Mouse (Mus musculus): Measurements from ENCODE around the gene Zgpat. TPM values are rescaled to one million over a fixed set of nuclear protein-coding genes. Genes with fewer than 3 reads are reported as not detected.

Zgpat gene
- polyA plus RNA-seq, 1 experiment = 11.5 TPM

DNA sequence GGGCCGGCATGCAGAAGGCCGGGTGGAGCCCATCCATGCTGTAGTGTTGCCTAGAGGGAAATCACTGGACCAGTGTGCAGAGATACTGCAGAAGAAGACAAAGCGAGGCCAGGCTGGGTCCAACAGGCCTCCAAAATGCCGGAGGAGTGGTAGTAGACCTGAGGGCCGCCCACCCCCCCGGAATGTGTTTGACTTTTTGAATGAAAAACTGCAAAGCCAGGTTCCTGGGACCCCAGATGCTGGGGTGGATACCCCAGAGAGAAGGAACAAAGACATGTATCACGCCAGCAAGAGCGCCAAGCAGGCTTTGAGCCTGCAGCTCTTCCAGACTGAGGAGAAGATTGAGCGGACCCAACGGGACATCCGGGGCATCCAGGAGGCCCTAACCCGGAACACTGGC lies 15.1 kb downstream of the Zgpat start, which contains the start of gene Lime1:
Lime1 (plus strand) TSS at position 301 of the 400 bp plus-strand sequence.
- H3K36me3 ChIP-seq (ENCODE audit: control insufficient read depth, insufficient read depth, low read length, poor library complexity, severe bottlenecking) = peaks cover 3% of the 10 kb centered on the region; the same call in 1 of the 2 replicates
- no peaks in the 10 kb centered on the region for H3K4me1 ChIP-seq (ENCODE audit: control insufficient read depth, insufficient read depth, low read length)
- no peaks in the 10 kb centered on the region for H3K27me3 ChIP-seq (ENCODE audit: control insufficient read depth, insufficient read depth, low read length, poor library complexity, severe bottlenecking)
- no peak for TF ChIP-seq POLR2A (IDR thresholded peaks at IDR 0.05; ENCODE audit: insufficient read depth, low read length)
- no peaks in the 10 kb centered on the region for H3K9me3 ChIP-seq (replicated peaks; ENCODE audit: control insufficient read depth, insufficient read depth, low read length, poor library complexity, severe bottlenecking)
- no peak within 1 kb of the TSS for H3K9ac ChIP-seq (ENCODE audit: low read depth, poor library complexity, severe bottlenecking)
- no peak within 1 kb of the TSS for H3K27ac ChIP-seq (ENCODE audit: insufficient read depth, low read length)
- no peak within 1 kb of the TSS for H3K4me3 ChIP-seq (ENCODE audit: low read depth, low read length)

GRCm38 (mm10) chr2:181380251-181380650 lies 15.5 kb downstream of the Zgpat start:
- Histone ChIP-seq H3K27me3 (ENCODE audit: control insufficient read depth, insufficient read depth, low read length, poor library complexity, severe bottlenecking) (no peaks in the 10 kb centered on the region), H3K4me1 (ENCODE audit: control insufficient read depth, insufficient read depth, low read length) (no peaks in the 10 kb centered on the region), H3K4me3 (ENCODE audit: low read depth, low read length) (no peak overlapping the region), H3K27ac (ENCODE audit: insufficient read depth, low read length) (no peak overlapping the region), H3K9me3 (replicated peaks; ENCODE audit: control insufficient read depth, insufficient read depth, low read length, poor library complexity, severe bottlenecking) (no peaks in the 10 kb centered on the region), H3K36me3 (ENCODE audit: control insufficient read depth, insufficient read depth, low read length, poor library complexity, severe bottlenecking) (peaks cover 3% of the 10 kb centered on the region; the same call in 1 of the 2 replicates), H3K9ac (ENCODE audit: low read depth, poor library complexity, severe bottlenecking) (no peak overlapping the region)
- TF ChIP-seq EP300 (IDR thresholded peaks at IDR 0.05; ENCODE audit: insufficient read depth, low read depth, low read length) (no peak), CTCF (IDR thresholded peaks at IDR 0.05; ENCODE audit: low read depth, low read length) (no peak), POLR2A (IDR thresholded peaks at IDR 0.05; ENCODE audit: insufficient read depth, low read length) (no peak)

GRCm38 (mm10) chr2:181381107-181381506 lies 16.4 kb downstream of the Zgpat start:
- no peak overlapping the region for H3K4me3 ChIP-seq (ENCODE audit: low read depth, low read length)
- H3K9ac ChIP-seq (ENCODE audit: low read depth, poor library complexity, severe bottlenecking) = no peak overlapping the region
- no peak for TF ChIP-seq POLR2A (IDR thresholded peaks at IDR 0.05; ENCODE audit: insufficient read depth, low read length)
- TF ChIP-seq EP300 (IDR thresholded peaks at IDR 0.05; ENCODE audit: insufficient read depth, low read depth, low read length) = no peak
- TF ChIP-seq CTCF (IDR thresholded peaks at IDR 0.05; ENCODE audit: low read depth, low read length) = no peak
- peaks cover 3% of the 10 kb centered on the region; the same call in 1 of the 2 replicates for H3K36me3 ChIP-seq (ENCODE audit: control insufficient read depth, insufficient read depth, low read length, poor library complexity, severe bottlenecking)
- H3K9me3 ChIP-seq (replicated peaks; ENCODE audit: control insufficient read depth, insufficient read depth, low read length, poor library complexity, severe bottlenecking) = no peaks in the 10 kb centered on the region
- H3K27ac ChIP-seq (ENCODE audit: insufficient read depth, low read length) = no peak overlapping the region
- no peaks in the 10 kb centered on the region for H3K27me3 ChIP-seq (ENCODE audit: control insufficient read depth, insufficient read depth, low read length, poor library complexity, severe bottlenecking)
- H3K4me1 ChIP-seq (ENCODE audit: control insufficient read depth, insufficient read depth, low read length) = no peaks in the 10 kb centered on the region

- peaks cover 3% of the 10 kb centered on the region; the same call in 1 of the 2 replicates for H3K36me3 ChIP-seq (ENCODE audit: control insufficient read depth, insufficient read depth, low read length, poor library complexity, severe bottlenecking)
- no peak overlapping the region for H3K4me3 ChIP-seq (ENCODE audit: low read depth, low read length)
- H3K9me3 ChIP-seq (replicated peaks; ENCODE audit: control insufficient read depth, insufficient read depth, low read length, poor library complexity, severe bottlenecking) = no peaks in the 10 kb centered on the region
- H3K9ac ChIP-seq (ENCODE audit: low read depth, poor library complexity, severe bottlenecking) = no peak overlapping the region
- no peaks in the 10 kb centered on the region for H3K27me3 ChIP-seq (ENCODE audit: control insufficient read depth, insufficient read depth, low read length, poor library complexity, severe bottlenecking)
- H3K27ac ChIP-seq (ENCODE audit: insufficient read depth, low read length) = no peak overlapping the region
- H3K4me1 ChIP-seq (ENCODE audit: control insufficient read depth, insufficient read depth, low read length) = no peaks in the 10 kb centered on the region
- TF ChIP-seq POLR2A (IDR thresholded peaks at IDR 0.05; ENCODE audit: insufficient read depth, low read length) (no peak), CTCF (IDR thresholded peaks at IDR 0.05; ENCODE audit: low read depth, low read length) (no peak), EP300 (IDR thresholded peaks at IDR 0.05; ENCODE audit: insufficient read depth, low read depth, low read length) (no peak)
These were observed 17.0 kb downstream of the Zgpat start for GRCm38 (mm10) chr2:181381631-181382306.

DNA sequence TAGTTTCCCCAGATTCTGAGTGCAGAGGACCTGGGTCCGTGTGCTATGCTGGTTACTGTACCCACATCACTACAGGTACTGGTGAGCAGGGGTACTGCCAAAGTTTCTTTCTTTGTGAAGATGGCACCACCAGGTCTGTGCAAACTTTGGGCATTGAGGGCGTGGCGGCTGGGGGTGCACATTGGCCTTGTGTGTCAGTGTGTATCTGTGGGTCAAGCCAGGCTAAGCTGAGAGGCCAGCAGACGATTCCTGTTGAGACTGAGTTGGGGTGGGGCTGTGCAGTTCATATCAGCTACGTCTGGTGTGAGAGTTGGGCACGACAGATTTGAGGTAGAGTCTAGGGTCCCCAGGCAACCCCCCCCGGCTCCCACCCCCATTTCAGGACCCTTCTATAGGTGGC lies 19.7 kb downstream of the Zgpat start:
- no peak overlapping the region for H3K27ac ChIP-seq (ENCODE audit: insufficient read depth, low read length)

DNA sequence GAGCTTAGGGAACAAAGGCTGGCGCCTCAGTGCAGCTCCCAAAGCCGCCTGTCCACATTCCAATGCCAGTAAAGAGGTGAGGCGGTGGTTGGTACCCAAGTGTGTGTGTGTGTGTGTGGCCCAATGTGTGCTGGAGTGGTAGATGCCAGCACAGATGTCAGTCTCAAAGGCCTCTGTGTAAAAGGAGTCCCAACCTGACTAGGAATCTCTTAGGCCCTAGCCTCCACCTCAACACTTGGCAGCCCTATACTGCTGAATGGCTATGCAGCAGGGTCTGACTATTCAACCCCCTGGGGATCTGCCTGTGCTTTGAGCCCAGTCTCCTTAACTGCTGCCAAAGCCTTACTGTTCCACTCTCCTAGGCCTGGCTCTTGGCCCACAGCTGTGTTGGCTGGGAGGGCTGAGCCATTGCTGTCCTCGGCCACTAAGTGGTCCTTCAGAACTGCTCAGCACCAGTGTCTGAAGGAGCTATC lies 20.2 kb downstream of the Zgpat start:
- no peaks in the 10 kb centered on the region for H3K9me3 ChIP-seq (replicated peaks; ENCODE audit: control insufficient read depth, insufficient read depth, low read length, poor library complexity, severe bottlenecking)
- H3K9ac ChIP-seq (ENCODE audit: low read depth, poor library complexity, severe bottlenecking) = no peak overlapping the region
- H3K4me1 ChIP-seq (ENCODE audit: control insufficient read depth, insufficient read depth, low read length) = no peaks in the 10 kb centered on the region
- H3K27ac ChIP-seq (ENCODE audit: insufficient read depth, low read length) = no peak overlapping the region
- H3K36me3 ChIP-seq (ENCODE audit: control insufficient read depth, insufficient read depth, low read length, poor library complexity, severe bottlenecking) = no peaks in the 10 kb centered on the region; the same call in 1 of the 2 replicates
- TF ChIP-seq EP300 (IDR thresholded peaks at IDR 0.05; ENCODE audit: insufficient read depth, low read depth, low read length) (no peak), CTCF (IDR thresholded peaks at IDR 0.05; ENCODE audit: low read depth, low read length) (no peak), POLR2A (IDR thresholded peaks at IDR 0.05; ENCODE audit: insufficient read depth, low read length) (no peak)
- no peaks in the 10 kb centered on the region for H3K27me3 ChIP-seq (ENCODE audit: control insufficient read depth, insufficient read depth, low read length, poor library complexity, severe bottlenecking)
- H3K4me3 ChIP-seq (ENCODE audit: low read depth, low read length) = no peak overlapping the region

More for the DNA sequence above, 19.7 kb downstream of the Zgpat start:
- Histone ChIP-seq H3K36me3 (ENCODE audit: control insufficient read depth, insufficient read depth, low read length, poor library complexity, severe bottlenecking) (no peaks in the 10 kb centered on the region; the same call in 1 of the 2 replicates), H3K4me1 (ENCODE audit: control insufficient read depth, insufficient read depth, low read length) (no peaks in the 10 kb centered on the region), H3K9ac (ENCODE audit: low read depth, poor library complexity, severe bottlenecking) (no peak overlapping the region), H3K9me3 (replicated peaks; ENCODE audit: control insufficient read depth, insufficient read depth, low read length, poor library complexity, severe bottlenecking) (no peaks in the 10 kb centered on the region), H3K4me3 (ENCODE audit: low read depth, low read length) (no peak overlapping the region), H3K27me3 (ENCODE audit: control insufficient read depth, insufficient read depth, low read length, poor library complexity, severe bottlenecking) (no peaks in the 10 kb centered on the region)
- TF ChIP-seq POLR2A (IDR thresholded peaks at IDR 0.05; ENCODE audit: insufficient read depth, low read length) (no peak), EP300 (IDR thresholded peaks at IDR 0.05; ENCODE audit: insufficient read depth, low read depth, low read length) (no peak), CTCF (IDR thresholded peaks at IDR 0.05; ENCODE audit: low read depth, low read length) (no peak)
